Mouse (Mus musculus) heart, embryonic 13.5 days (tissue): Measurements from ENCODE around the gene Lin9. TPM values are rescaled to one million over a fixed set of nuclear protein-coding genes. Genes with fewer than 3 reads are reported as not detected.

Experiments
- polyA plus RNA-seq: library from polyadenylated mRNA; unstranded; fragments of >200 nt; fragmentation: Nextera tagmentation; extraction: Ambion mirVana; gene quantifications from 2 replicates; pipeline ENCODE4 v1.2.1, GENCODE M21; 2015

Gene Lin9
- polyA plus RNA-seq, 1 experiment from 2014 or later: 12.1 TPM

Other genes starting within 250 kb of the Lin9 start
- 0.43 and 0.44 TPM in 2 replicates for gene Stum, start 157.6 kb upstream of the Lin9 start, polyA plus RNA-seq
- gene Parp1, start 72.2 kb upstream of the Lin9 start, polyA plus RNA-seq: 85.0 and 85.4 TPM in 2 replicates
- 0.16 and 0.24 TPM in 2 replicates for gene Mixl1, start 55.9 kb downstream of the Lin9 start, polyA plus RNA-seq
- 18.5 and 18.8 TPM in 2 replicates for gene Acbd3, start 84.9 kb downstream of the Lin9 start, polyA plus RNA-seq
- 1,623 and 1,726 TPM in 2 replicates for gene H3f3a, start 172.8 kb downstream of the Lin9 start, polyA plus RNA-seq
- gene Sde2, start 210.0 kb downstream of the Lin9 start, polyA plus RNA-seq: 22.0 and 23.9 TPM in 2 replicates